Mouse (Mus musculus) liver, postnatal 0 days (tissue): ENCODE data around the gene Anapc15-ps.

Source experiments
- CTCF ChIP-seq: sonication (generic); IDR thresholded peaks from 2 replicates; pipeline ENCODE4 v1.5.1; 2016; ENCODE audit warnings: antibody characterized with exemption, low read depth
- EP300 ChIP-seq: IDR thresholded peaks from 2 replicates; pipeline ENCODE4 v1.6.1; 2016; ENCODE audit warnings: antibody characterized with exemption, low read depth, mild to moderate bottlenecking

DNA sequence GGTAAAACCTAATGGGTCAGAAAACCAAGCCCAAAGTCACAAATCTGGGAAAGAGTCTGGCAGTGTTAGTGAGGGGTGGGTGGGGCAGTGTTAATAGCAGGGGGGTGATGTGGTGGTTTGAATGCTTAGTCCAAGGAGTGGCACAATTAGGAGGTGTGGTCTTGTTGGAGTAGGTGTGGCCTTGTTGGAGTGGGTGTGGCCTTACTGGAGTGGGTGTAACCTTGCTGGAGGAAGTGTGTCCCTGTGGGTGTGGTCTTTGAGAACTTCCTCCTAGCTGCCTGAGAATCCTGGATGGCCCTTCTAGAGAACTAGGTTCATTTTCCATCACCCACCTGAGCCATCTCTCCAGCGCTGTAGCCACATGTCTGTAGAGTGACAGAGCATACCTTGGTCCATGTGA is 16.6 kb upstream of the Anapc15-ps start:
- TF ChIP-seq CTCF (no peak), EP300 (no peak)
